Mouse (Mus musculus): ENCODE measurements around the gene Tob1.

DNA sequence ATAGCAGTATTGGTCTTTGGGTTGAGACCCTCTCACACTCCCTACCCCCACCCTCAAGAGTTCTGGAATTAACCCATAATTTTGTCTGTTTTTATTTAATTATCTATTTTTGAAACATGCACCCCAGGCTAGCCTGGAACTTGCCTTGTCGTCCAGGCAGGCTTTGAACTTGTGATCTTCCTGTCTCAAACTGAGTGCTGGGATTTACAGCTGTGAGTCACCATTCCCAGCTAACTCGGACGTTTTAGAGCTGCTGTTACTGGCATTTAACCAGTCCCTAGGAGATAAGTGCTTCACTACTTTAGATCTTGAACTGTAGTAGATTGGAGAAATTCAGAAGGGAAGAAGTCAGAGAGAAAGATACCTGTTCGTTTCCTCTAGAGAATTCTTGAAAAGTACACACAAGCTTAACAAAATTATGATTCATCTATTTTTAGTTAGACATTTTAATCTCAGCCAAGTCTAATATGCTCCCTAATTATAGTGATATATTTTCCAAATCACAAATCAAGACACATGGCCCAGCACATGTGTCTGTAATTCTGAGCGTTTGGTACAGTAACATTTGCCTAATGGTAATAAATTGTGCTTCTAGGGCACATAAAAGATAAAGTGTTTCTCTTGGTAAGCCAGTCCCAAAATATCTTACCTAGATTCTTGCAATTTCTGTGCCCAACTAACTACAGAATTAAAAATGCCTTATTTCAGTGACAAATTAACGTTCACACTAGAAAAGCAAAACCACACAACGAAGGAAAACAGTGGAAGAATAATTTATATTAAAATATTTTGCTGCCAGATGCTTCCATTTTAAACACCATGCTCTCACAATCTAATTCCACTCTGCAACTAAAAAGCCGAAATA lies 2.2 kb upstream of the Tob1 start:
- no peak for TF ChIP-seq CTCF (IDR thresholded peaks at IDR 0.05; ENCODE audit: low read depth)
- no peak for TF ChIP-seq EP300 (IDR thresholded peaks at IDR 0.05; ENCODE audit: low read depth)

Data from liver, postnatal 0 days (tissue).